8 mouse cellular contexts compared by ENCODE assay signal in the genomic region with DNA sequence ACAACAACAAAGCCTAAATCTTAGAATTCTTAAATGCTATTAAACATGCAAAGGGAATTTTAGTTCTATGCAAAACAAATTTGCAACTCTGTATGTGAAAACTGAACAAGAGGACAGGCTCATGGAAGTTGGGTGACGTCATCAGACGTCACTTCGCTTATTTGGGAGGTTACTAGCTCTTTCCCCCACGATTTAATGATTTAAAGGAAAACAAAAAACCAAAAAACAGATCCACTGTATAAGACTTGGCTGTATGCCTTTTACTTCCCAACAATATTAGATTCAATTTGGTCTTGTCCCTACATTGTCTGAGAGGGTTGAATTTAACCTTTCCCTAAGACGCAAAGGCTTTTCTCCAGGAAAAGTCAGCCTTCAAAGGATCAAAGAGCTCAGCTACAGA. TPM values are rescaled to one million over a fixed set of nuclear protein-coding genes. Genes with fewer than 3 reads are reported as not detected.
A peak's percentile ranks its signal among the peaks of the same experiment; 100 is the strongest.
DNase-seq lines count a peak whose midpoint lies in the region; ATAC-seq lines count a peak whose summit lies in the region.

Gene Nampt (plus strand): TSS at position 130 of the 400 bp plus-strand sequence.

- no peaks in the 10 kb centered on the region for H3K27me3 ChIP-seq in kidney, embryonic 14.5 days (ENCODE audit: control insufficient read depth, insufficient read depth, low read length)
- no peaks in the 10 kb centered on the region for H3K27me3 ChIP-seq in midbrain, embryonic 13.5 days

- ATAC-seq in kidney, embryonic 14.5 days (ENCODE audit: low FRiP score, low TSS enrichment) = no peak
- ATAC-seq in erythroblast, adult 5-6 weeks (replicated peaks; ENCODE audit: low FRiP score, poor library complexity, severe bottlenecking) = no peak
- ATAC-seq in midbrain, embryonic 13.5 days = no peak

- H3K9me3 ChIP-seq in kidney, embryonic 14.5 days (ENCODE audit: control insufficient read depth, low read length) = no peaks in the 10 kb centered on the region
- no peaks in the 10 kb centered on the region for H3K9me3 ChIP-seq in midbrain, embryonic 13.5 days

- H3K27ac ChIP-seq in kidney, embryonic 14.5 days (ENCODE audit: low read depth, low read length) = peak within 1 kb of the TSS; percentile 96
- H3K27ac ChIP-seq in midbrain, embryonic 13.5 days = peak within 1 kb of the TSS; percentile 97

- H3K4me3 ChIP-seq in kidney, embryonic 14.5 days (ENCODE audit: low read length) = peak within 1 kb of the TSS; percentile 87
- H3K4me3 ChIP-seq in midbrain, embryonic 13.5 days (replicated peaks) = peak within 1 kb of the TSS; percentile 84

- intact Hi-C loops in heart, postnatal 25 days (cut with DNase I) = no loop called here

- no peaks in the 10 kb centered on the region; the same call in 1 of the 2 replicates for H3K36me3 ChIP-seq in kidney, embryonic 14.5 days (ENCODE audit: control insufficient read depth, insufficient read depth, low read length)
- H3K36me3 ChIP-seq in midbrain, embryonic 13.5 days = peaks cover 5% of the 10 kb centered on the region

- 5% methylated on average over 5 of the region's 5 CpGs for WGBS in kidney, embryonic 14.5 days
- WGBS in midbrain, embryonic 13.5 days = 4% methylated on average over 5 of the region's 5 CpGs

- H3K4me1 ChIP-seq in kidney, embryonic 14.5 days (ENCODE audit: control insufficient read depth, insufficient read depth, low read length) = peaks cover 3% of the 10 kb centered on the region; the same call in 1 of the 2 replicates
- H3K4me1 ChIP-seq in midbrain, embryonic 13.5 days (replicated peaks) = peaks cover 14% of the 10 kb centered on the region

- peak within 1 kb of the TSS; percentile 59 for H3K4me2 ChIP-seq in kidney, embryonic 14.5 days (replicated peaks; ENCODE audit: low read depth, low read length)
- H3K4me2 ChIP-seq in midbrain, embryonic 13.5 days (replicated peaks) = peak within 1 kb of the TSS; percentile 68

- no peak for DNase-seq in kidney, adult 11 months
- DNase-seq in T-cell, adult 2 months (ENCODE audit: low spot score) = peak; percentile 2
- DNase-seq in heart, postnatal 25 days (ENCODE audit: low spot score) = no peak
- DNase-seq in left cerebral cortex, adult 8-10 months (ENCODE audit: low spot score in 2 of 2) = no peak
- no peak for DNase-seq in right cerebral cortex, postnatal 36 days (ENCODE audit: low spot score in 2 of 2)

- H3K9ac ChIP-seq in kidney, embryonic 14.5 days (ENCODE audit: low read depth, low read length) = peak within 1 kb of the TSS; percentile 73
- H3K9ac ChIP-seq in midbrain, embryonic 13.5 days (replicated peaks) = peak within 1 kb of the TSS; percentile 88

RNA-seq across cellular contexts. Expression of gene Nampt, which starts in this region (rescaled TPM):
- polyA plus RNA-seq in kidney, embryonic 14.5 days (2014; fragmentation: Nextera tagmentation; extraction: Ambion mirVana) = 23.6 and 30.9 TPM in 2 replicates
- 13.2 and 23.6 TPM in 2 replicates for total RNA-seq in erythroblast, adult 5-6 weeks (2015; ENCODE audit: low replicate concordance)
- total RNA-seq in erythroblast, adult 5-6 weeks (2017; ENCODE audit: low replicate concordance) = 11.6 and 20.8 TPM in 2 replicates
- total RNA-seq in heart, postnatal 25 days (2021) = 10 to 100 TPM; 88.4 to 94.6 TPM
- total RNA-seq in left cerebral cortex, adult 8-10 months (2022) = 10 to 100 TPM; 31.2 to 35.2 (median 34.0) TPM
- polyA plus RNA-seq in midbrain, embryonic 13.5 days (2015; fragmentation: Nextera tagmentation; extraction: Ambion mirVana) = 30.6 and 36.4 TPM in 2 replicates
